Mouse (Mus musculus): ENCODE measurements around the gene Cfc1.

The Cfc1 gene

GRCm38 (mm10) chr1:34554275-34554674 lies 18.8 kb downstream of the Cfc1 start:
- DNase-seq, result no peak

- no peak for DNase-seq
Measured at GRCm38 (mm10) chr1:34560843-34561242, 25.4 kb downstream of the Cfc1 start, which contains the start of gene Prss40. Gene Prss40 (minus strand): TSS chr1:34560943.

- DNase-seq, result no peak
Measured at GRCm38 (mm10) chr1:34564383-34565045, 29.1 kb downstream of the Cfc1 start.

- no peak for DNase-seq
Measured at GRCm38 (mm10) chr1:34568120-34568519, 32.7 kb downstream of the Cfc1 start.

GRCm38 (mm10) chr1:34569876-34570275 lies 34.4 kb downstream of the Cfc1 start:
- no peak for DNase-seq

GRCm38 (mm10) chr1:34571431-34571830 lies 36.0 kb downstream of the Cfc1 start:
- DNase-seq, result peak; percentile 40

GRCm38 (mm10) chr1:34573221-34573620 lies 37.8 kb downstream of the Cfc1 start:
- no peak for DNase-seq

GRCm38 (mm10) chr1:34578851-34579781 lies 43.7 kb downstream of the Cfc1 start, which contains the start of gene Amer3:
Gene Amer3 (plus strand): TSS chr1:34579657.
- DNase-seq, result peak; percentile 89

- DNase-seq, result no peak
Measured at GRCm38 (mm10) chr1:34579782-34580356, 44.4 kb downstream of the Cfc1 start.

- no peak for DNase-seq
Measured at GRCm38 (mm10) chr1:34582218-34582617, 46.8 kb downstream of the Cfc1 start.

GRCm38 (mm10) chr1:34583821-34584263 lies 48.4 kb downstream of the Cfc1 start:
- DNase-seq, result peak; percentile 64

GRCm38 (mm10) chr1:34584736-34585135 lies 49.3 kb downstream of the Cfc1 start:
- DNase-seq, result no peak

- no peak for DNase-seq
Measured at GRCm38 (mm10) chr1:34587298-34588096, 52.0 kb downstream of the Cfc1 start.

Measured in right cerebral cortex, postnatal 25 days (tissue).